Mouse (Mus musculus): ENCODE data around the gene Haghl.

- no peak for TF ChIP-seq POLR2A (IDR thresholded peaks at IDR 0.05; ENCODE audit: insufficient read depth, low read depth, low read length)
- TF ChIP-seq CTCF (IDR thresholded peaks at IDR 0.05): no peak
Measured at GRCm38 (mm10) chr17:25748238-25748637, 37.2 kb downstream of the Haghl start.

Data from heart, adult 2 months (tissue).